Mouse (Mus musculus) hindbrain, embryonic 11.5 days (tissue): ENCODE measurements at regions not wholly inside any gene's neighbourhood (a gene's known extent, or its start where the extent isn't known, plus 50 kb on each side); places are given as distances from the start of the nearest gene placed in this dataset.
A peak's percentile ranks its signal among the peaks of the same experiment; 100 is the strongest.

Source experiments
- ATAC-seq: fragments of 200-750 bp; cut with Nextera tagmentation; 2 replicates; pipeline ENCODE4 v1.8.0; 2017; ENCODE audit warnings: mild to moderate bottlenecking, moderate TSS enrichment, moderate library complexity; ENCODE audit not compliant: low FRiP score
- DNase-seq: peaks from one replicate; pipeline ENCODE4 v3.0.0-alpha.2; 2015; ENCODE audit warnings: low spot score
- H3K27ac ChIP-seq: fragments of 300-500 bp; sonication (generic); 2 replicates; pipeline ENCODE4 v1.5.1; 2014; ENCODE audit warnings: mild to moderate bottlenecking, low read depth, low read length
- H3K27me3 ChIP-seq: fragments of 300-500 bp; sonication (generic); 2 replicates; pipeline ENCODE4 v1.6.1; 2014; ENCODE audit warnings: mild to moderate bottlenecking, low read length, moderate library complexity, mixed read lengths; ENCODE audit not compliant: control insufficient read depth, insufficient read depth
- H3K36me3 ChIP-seq: fragments of 300-500 bp; sonication (generic); 2 replicates; pipeline ENCODE4 v1.6.1; 2014; ENCODE audit warnings: mild to moderate bottlenecking, low read length, moderate library complexity, mixed read lengths; ENCODE audit not compliant: control insufficient read depth, insufficient read depth
- H3K4me1 ChIP-seq: fragments of 300-500 bp; sonication (generic); replicated peaks from 2 replicates; pipeline ENCODE4 v1.6.1; 2014; ENCODE audit warnings: low read length, mixed read lengths; ENCODE audit not compliant: control insufficient read depth, insufficient read depth
- H3K4me2 ChIP-seq: fragments of 300-500 bp; sonication (generic); replicated peaks from 2 replicates; pipeline ENCODE4 v1.6.1; 2014; ENCODE audit warnings: mild to moderate bottlenecking, low read depth, low read length
- H3K4me3 ChIP-seq: fragments of 300-500 bp; sonication (generic); 2 replicates; pipeline ENCODE4 v1.5.1; 2014; ENCODE audit warnings: low read depth, low read length
- H3K9ac ChIP-seq: fragments of 300-500 bp; sonication (generic); 2 replicates; pipeline ENCODE4 v1.6.1; 2014; ENCODE audit warnings: low read depth, low read length
- H3K9me3 ChIP-seq: fragments of 300-500 bp; sonication (generic); 2 replicates; pipeline ENCODE4 v1.6.1; 2016; ENCODE audit warnings: low read length; ENCODE audit not compliant: control insufficient read depth
- WGBS: fragments of 180-500 bp; shearing (Covaris S2); extraction: QIAGEN DNeasy Blood & Tissue Kit; methylation state at CpG from one replicate; pipeline ENCODE4 v1.1.7; 2014; 5-methylcytosine and 5-hydroxymethylcytosine counted together

- H3K4me2 ChIP-seq = no peak overlapping the region
- H3K9me3 ChIP-seq = no peaks in the 10 kb centered on the region
- no peak overlapping the region for H3K4me3 ChIP-seq
- no peaks in the 10 kb centered on the region for H3K36me3 ChIP-seq
- ATAC-seq (no peak), DNase-seq (no peak)
- no peak overlapping the region for H3K9ac ChIP-seq
- H3K27me3 ChIP-seq = no peaks in the 10 kb centered on the region
- 83% methylated on average over 7 of the region's 7 CpGs for WGBS
- H3K4me1 ChIP-seq = no peaks in the 10 kb centered on the region
- H3K27ac ChIP-seq = no peak overlapping the region
Measured at GRCm38 (mm10) chr17:47189770-47190169, 178.9 kb upstream of the Mrps10 start.

- Histone ChIP-seq H3K4me2 (no peak overlapping the region), H3K9ac (no peak overlapping the region), H3K27me3 (no peaks in the 10 kb centered on the region), H3K4me1 (peaks cover 3% of the 10 kb centered on the region; the same call in 1 of the 2 replicates), H3K9me3 (no peaks in the 10 kb centered on the region), H3K4me3 (no peak overlapping the region), H3K27ac (no peak overlapping the region), H3K36me3 (no peaks in the 10 kb centered on the region)
- DNase-seq (no peak), ATAC-seq (no peak)
- 82% methylated on average over 6 of the region's 6 CpGs for WGBS
Measured at GRCm38 (mm10) chr17:47184148-47184547, 173.8 kb upstream of the Ubr2 start.

- no peaks in the 10 kb centered on the region for H3K9me3 ChIP-seq
- H3K27me3 ChIP-seq = no peaks in the 10 kb centered on the region
- H3K4me3 ChIP-seq = no peak overlapping the region
- no peak overlapping the region for H3K4me2 ChIP-seq
- H3K4me1 ChIP-seq = peaks cover 3% of the 10 kb centered on the region; the same call in 1 of the 2 replicates
- ATAC-seq = no peak
- no peak overlapping the region for H3K27ac ChIP-seq
- no peaks in the 10 kb centered on the region for H3K36me3 ChIP-seq
- 38% methylated on average over 6 of the region's 6 CpGs for WGBS
- DNase-seq = peak; percentile 18
- H3K9ac ChIP-seq = no peak overlapping the region
Measured at GRCm38 (mm10) chr17:47182118-47182517, 171.8 kb upstream of the Ubr2 start.

- 79% methylated on average over 5 of the region's 5 CpGs for WGBS
- Histone ChIP-seq H3K9me3 (no peaks in the 10 kb centered on the region), H3K9ac (no peak overlapping the region), H3K36me3 (no peaks in the 10 kb centered on the region), H3K4me2 (no peak overlapping the region), H3K27ac (no peak overlapping the region; the same call in 1 of the 2 replicates), H3K4me3 (no peak overlapping the region), H3K27me3 (no peaks in the 10 kb centered on the region), H3K4me1 (peaks cover 3% of the 10 kb centered on the region; the same call in 1 of the 2 replicates)
- DNase-seq (no peak), ATAC-seq (no peak)
Measured at GRCm38 (mm10) chr17:47179410-47179809, 169.1 kb upstream of the Ubr2 start.

GRCm38 (mm10) chr17:47178705-47179104 is 168.3 kb upstream of the Ubr2 start:
- WGBS = 63% methylated on average over 5 of the region's 5 CpGs
- ATAC-seq (no peak), DNase-seq (peak; percentile 11)
- no peak overlapping the region for H3K27ac ChIP-seq
- no peak overlapping the region for H3K9ac ChIP-seq
- H3K27me3 ChIP-seq = no peaks in the 10 kb centered on the region
- no peak overlapping the region for H3K4me2 ChIP-seq
- H3K9me3 ChIP-seq = no peaks in the 10 kb centered on the region
- H3K36me3 ChIP-seq = no peaks in the 10 kb centered on the region
- H3K4me1 ChIP-seq = peaks cover 3% of the 10 kb centered on the region; the same call in 1 of the 2 replicates
- H3K4me3 ChIP-seq = no peak overlapping the region

GRCm38 (mm10) chr17:47177671-47178246 is 167.4 kb upstream of the Ubr2 start:
- Histone ChIP-seq H3K4me3 (no peak overlapping the region), H3K9me3 (no peaks in the 10 kb centered on the region), H3K4me2 (no peak overlapping the region), H3K4me1 (peaks cover 3% of the 10 kb centered on the region; the same call in 1 of the 2 replicates), H3K9ac (no peak overlapping the region), H3K36me3 (no peaks in the 10 kb centered on the region), H3K27me3 (no peaks in the 10 kb centered on the region), H3K27ac (no peak overlapping the region)
- 89% methylated on average over 8 of the region's 8 CpGs for WGBS
- ATAC-seq = no peak
- DNase-seq = no peak

- ATAC-seq (no peak), DNase-seq (no peak)
- H3K36me3 ChIP-seq = no peaks in the 10 kb centered on the region
- H3K27me3 ChIP-seq = no peaks in the 10 kb centered on the region
- H3K9me3 ChIP-seq = no peaks in the 10 kb centered on the region
- no peak overlapping the region for H3K27ac ChIP-seq
- WGBS = 69% methylated on average over 5 of the region's 5 CpGs
- no peak overlapping the region for H3K4me2 ChIP-seq
- no peaks in the 10 kb centered on the region for H3K4me1 ChIP-seq
- no peak overlapping the region for H3K4me3 ChIP-seq
- no peak overlapping the region for H3K9ac ChIP-seq
Measured at GRCm38 (mm10) chr17:47176328-47176727, 166.0 kb upstream of the Ubr2 start.

GRCm38 (mm10) chr17:47174748-47175215 is 164.4 kb upstream of the Ubr2 start:
- 70% methylated on average over 12 of the region's 12 CpGs for WGBS
- H3K27ac ChIP-seq = no peak overlapping the region
- DNase-seq = no peak
- H3K9ac ChIP-seq = no peak overlapping the region
- H3K27me3 ChIP-seq = no peaks in the 10 kb centered on the region
- H3K36me3 ChIP-seq = no peaks in the 10 kb centered on the region
- H3K4me3 ChIP-seq = no peak overlapping the region
- no peaks in the 10 kb centered on the region for H3K9me3 ChIP-seq
- H3K4me1 ChIP-seq = no peaks in the 10 kb centered on the region
- H3K4me2 ChIP-seq = no peak overlapping the region
- no peak for ATAC-seq

GRCm38 (mm10) chr17:47171801-47172200 is 161.4 kb upstream of the Ubr2 start:
- no peak overlapping the region for H3K9ac ChIP-seq
- H3K27me3 ChIP-seq = no peaks in the 10 kb centered on the region
- no peaks in the 10 kb centered on the region for H3K9me3 ChIP-seq
- H3K4me3 ChIP-seq = no peak overlapping the region
- ATAC-seq (no peak), DNase-seq (no peak)
- 88% methylated on average over 5 of the region's 5 CpGs for WGBS
- H3K27ac ChIP-seq = no peak overlapping the region
- H3K4me2 ChIP-seq = no peak overlapping the region
- H3K36me3 ChIP-seq = no peaks in the 10 kb centered on the region
- H3K4me1 ChIP-seq = no peaks in the 10 kb centered on the region
